Mouse (Mus musculus) duodenum, adult 2 months (tissue): ENCODE measurements around the gene Zfp534. TPM values are rescaled to one million over a fixed set of nuclear protein-coding genes. Genes with fewer than 3 reads are reported as not detected.

Experiments
- polyA plus RNA-seq: library from polyadenylated mRNA; depleted of rRNA; stranded (reverse); fragments of >200 nt; gene quantifications from 2 replicates; pipeline ENCODE4 v1.2.3, GENCODE M21; 2012; ENCODE audit warnings: low replicate concordance; rRNA removed

The Zfp534 gene
- polyA plus RNA-seq: not detected in 2 replicates

GRCm38 (mm10) chr4:147702453-147702852 is at the start of gene Zfp534:
Gene Zfp534, minus strand, starts transcription at chr4:147702553.

GRCm38 (mm10) chr4:147642413-147642812 is 59.9 kb downstream of the Zfp534 start, which contains the start of gene Zfp979:
Gene Zfp979, minus strand, starts transcription at chr4:147642513.

Other genes with a start within 250 kb of the Zfp534 start
- not detected in 2 replicates for gene Zfp982, start 210.1 kb downstream of the Zfp534 start, polyA plus RNA-seq
- not detected in 2 replicates for gene Gm16503, start 162.3 kb downstream of the Zfp534 start, polyA plus RNA-seq
- not detected in 2 replicates for gene Zfp985, start 149.3 kb downstream of the Zfp534 start, polyA plus RNA-seq
- gene Zfp979, start 60.0 kb downstream of the Zfp534 start, polyA plus RNA-seq: not detected in 2 replicates
- 0.05 TPM in 1 of 2 replicates, not detected in the other for gene Zfp984, start 107.2 kb upstream of the Zfp534 start, polyA plus RNA-seq
- 0.06 and 0.15 TPM in 2 replicates for gene Zfp933, start 145.8 kb upstream of the Zfp534 start, polyA plus RNA-seq
- 40.1 and 76.6 TPM in 2 replicates for gene Miip, start 166.3 kb upstream of the Zfp534 start, polyA plus RNA-seq
- gene Fv1, start 166.4 kb upstream of the Zfp534 start, polyA plus RNA-seq: 0.12 and 0.21 TPM in 2 replicates
- gene Mfn2, start 202.2 kb upstream of the Zfp534 start, polyA plus RNA-seq: 47.4 and 55.3 TPM in 2 replicates
- gene Plod1, start 234.2 kb upstream of the Zfp534 start, polyA plus RNA-seq: 12.4 and 13.9 TPM in 2 replicates
- gene 2510039O18Rik, start 238.3 kb upstream of the Zfp534 start, polyA plus RNA-seq: 118 and 193 TPM in 2 replicates